ENCODE assay signal across 8 mouse cellular contexts in the genomic region with DNA sequence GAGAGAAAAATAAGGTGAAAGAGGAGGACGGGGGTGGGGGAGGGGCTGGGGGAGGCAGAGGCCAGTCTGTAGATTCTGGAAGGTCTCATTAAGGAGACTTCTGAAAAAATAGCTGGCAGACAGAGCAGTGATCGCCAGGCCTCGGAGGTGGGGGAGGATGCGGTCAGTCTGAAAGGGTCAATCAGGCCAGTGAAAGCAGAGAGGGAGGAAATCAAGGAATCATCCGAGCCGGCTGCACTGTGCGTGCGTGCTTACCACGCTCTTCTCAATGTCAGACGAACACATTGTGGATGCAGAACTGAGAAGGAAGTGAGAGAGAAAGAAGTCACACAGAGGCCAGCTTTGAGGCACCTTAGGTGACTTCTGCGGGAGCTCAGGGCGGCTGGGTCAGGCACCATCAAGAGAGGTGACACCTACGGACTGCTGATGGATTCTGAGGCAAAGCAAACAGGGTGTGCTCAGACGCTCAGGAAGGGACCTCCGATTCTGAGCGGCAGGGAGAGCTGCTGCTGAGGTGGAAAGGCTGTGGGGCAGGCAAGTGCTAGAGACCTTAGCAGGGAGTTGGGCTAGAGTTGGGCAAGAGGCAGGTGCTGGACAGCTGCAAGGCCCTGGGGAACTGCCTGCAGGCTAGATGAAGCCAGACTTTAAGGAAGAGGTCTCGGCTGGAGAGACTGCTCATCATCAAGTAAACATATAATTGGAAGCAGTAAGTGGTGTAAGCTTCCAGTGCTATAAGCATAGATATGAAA.
A peak's percentile ranks its signal among the peaks of the same experiment; 100 is the strongest.
DNase-seq lines count a peak whose midpoint lies in the region; ATAC-seq lines count a peak whose summit lies in the region.

No protein-coding gene starts in this region.

- no peaks in the 10 kb centered on the region for H3K36me3 ChIP-seq in limb, embryonic 15.5 days

- H3K4me3 ChIP-seq in limb, embryonic 15.5 days, result 0 out of 2 replicates have a peak overlapping the region, but pooled peaks have one; percentile 5

- peak; percentile 10 for DNase-seq in adrenal gland, adult 2 months
- no peak for DNase-seq in adrenal gland, postnatal 25 days
- peak; percentile 14 for DNase-seq in ovary, postnatal 36 days (ENCODE audit: low spot score)
- DNase-seq in ovary, postnatal 10 days (ENCODE audit: low spot score), result no peak
- no peak for DNase-seq in spleen, adult 12 weeks (ENCODE audit: low spot score)
- DNase-seq in left cerebral cortex, postnatal 4 days, result no peak
- DNase-seq in cerebellum, postnatal 36 days, result no peak

- peaks cover 8% of the 10 kb centered on the region for H3K4me1 ChIP-seq in limb, embryonic 15.5 days

- peak overlapping the region; percentile 36 for H3K4me2 ChIP-seq in limb, embryonic 15.5 days

- no peaks in the 10 kb centered on the region; the same call in 1 of the 2 replicates for H3K27me3 ChIP-seq in limb, embryonic 15.5 days

- no peak for ATAC-seq in limb, embryonic 15.5 days (ENCODE audit: insufficient number of reproducible peaks, low FRiP score, low TSS enrichment, low read depth)

- H3K9ac ChIP-seq in limb, embryonic 15.5 days, result no peak overlapping the region

- 10% methylated on average over 17 of the region's 17 CpGs for WGBS in limb, embryonic 15.5 days

- no peaks in the 10 kb centered on the region for H3K9me3 ChIP-seq in limb, embryonic 15.5 days

- H3K27ac ChIP-seq in limb, embryonic 15.5 days, result no peak overlapping the region

- intact Hi-C loops in left cerebral cortex, postnatal 4 days (cut with DNase I), result no loop called here

Comparison
In these comparisons a context has a peak if more than half of its experiments do, and no peak if none do; other contexts are left out.
1. DNase-seq: peak in adrenal gland, adult 2 months (single experiment) and ovary, postnatal 36 days (single experiment); none in adrenal gland, postnatal 25 days (single experiment), ovary, postnatal 10 days (single experiment), spleen, adult 12 weeks (single experiment), left cerebral cortex, postnatal 4 days (single experiment) and cerebellum, postnatal 36 days (0 of 2).